Mouse (Mus musculus) megakaryocyte-erythroid progenitor cell, adult 5-6 weeks (primary cell): ENCODE measurements around the gene Ppargc1a. TPM values are rescaled to one million over a fixed set of nuclear protein-coding genes. Genes with fewer than 3 reads are reported as not detected.

ENCODE experiments used
- ATAC-seq: replicated peaks from 2 replicates; pipeline ENCODE4 v1.8.0; 2016; ENCODE audit warnings: mild to moderate bottlenecking, inconsistent platforms; ENCODE audit not compliant: severe bottlenecking, poor library complexity, low FRiP score, low TSS enrichment
- total RNA-seq, 2 experiments: library from RNA; stranded (forward) in 1 of 2; stranded (reverse) in 1 of 2; fragments of 200-1000, 215-1000 nt in 1 of 2; fragments of >200 nt in 1 of 2; fragmentation: Nextera tagmentation in 1 of 2; gene quantifications; 2 replicates each; pipeline ENCODE4 v1.2.3; 2014 to 2017

Ppargc1a gene
- total RNA-seq, 2 experiments from 2014 or later: not detected

DNA sequence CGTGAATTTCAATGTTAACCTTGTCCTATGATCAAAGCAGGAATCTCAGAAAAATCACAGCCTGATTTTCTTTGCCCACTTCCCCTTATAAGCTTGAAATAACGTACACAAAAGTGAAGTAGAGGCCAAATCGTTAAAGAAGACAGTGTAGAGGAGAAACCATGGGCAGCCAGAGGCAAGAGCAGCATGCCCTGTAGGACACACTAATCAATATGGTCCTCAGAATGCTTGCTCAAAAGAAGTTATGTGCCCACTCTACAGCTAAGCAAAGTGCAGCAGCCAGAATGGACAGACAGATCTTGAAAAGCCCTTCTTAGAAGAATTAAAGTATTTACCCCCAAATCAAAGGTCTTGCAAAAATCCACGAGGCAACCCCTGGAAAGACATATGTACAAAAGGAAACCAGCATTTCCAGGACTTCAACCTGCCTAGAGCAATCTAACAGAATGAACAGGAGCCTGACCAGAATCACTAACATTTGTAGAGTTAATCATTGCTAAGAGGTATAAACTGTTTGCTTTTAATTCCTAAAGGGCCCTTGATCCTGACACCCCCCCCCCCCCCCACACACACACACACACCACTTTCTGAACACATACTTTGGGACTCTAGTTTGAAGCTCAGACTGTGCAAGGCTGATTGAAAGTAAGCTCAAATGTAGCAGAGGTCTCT is 9.8 kb downstream of the Ppargc1a start:
- ATAC-seq: no peak

GRCm38 (mm10) chr5:51553671-51554070 is 13.9 kb downstream of the Ppargc1a start:
- ATAC-seq: 0 out of 2 replicates have a peak, but pooled peaks have one; percentile 17

DNA sequence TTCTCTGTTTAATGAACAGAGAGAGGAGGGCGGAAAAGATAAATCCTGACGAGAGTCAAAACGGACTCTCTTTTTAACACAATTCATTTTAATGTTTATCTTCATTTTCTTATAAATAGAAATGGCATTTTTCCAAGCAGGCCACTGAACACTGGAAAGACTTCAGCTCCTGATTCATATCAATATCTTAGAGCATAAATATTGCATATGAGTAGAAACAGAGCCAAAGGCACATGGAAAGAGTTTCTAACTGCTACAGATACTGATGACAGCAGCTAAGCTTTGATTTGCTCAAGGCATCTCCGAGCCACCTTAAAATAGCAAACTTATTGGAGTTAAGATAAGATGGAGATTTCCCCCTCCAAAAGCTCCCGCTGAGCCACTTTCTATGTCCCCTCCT is 14.3 kb downstream of the Ppargc1a start:
- no peak for ATAC-seq

GRCm38 (mm10) chr5:51552483-51553091 is 14.9 kb downstream of the Ppargc1a start:
- ATAC-seq: peak; percentile 67

- peak; percentile 62 for ATAC-seq
Observed at GRCm38 (mm10) chr5:51551852-51552482, 15.6 kb downstream of the Ppargc1a start.

DNA sequence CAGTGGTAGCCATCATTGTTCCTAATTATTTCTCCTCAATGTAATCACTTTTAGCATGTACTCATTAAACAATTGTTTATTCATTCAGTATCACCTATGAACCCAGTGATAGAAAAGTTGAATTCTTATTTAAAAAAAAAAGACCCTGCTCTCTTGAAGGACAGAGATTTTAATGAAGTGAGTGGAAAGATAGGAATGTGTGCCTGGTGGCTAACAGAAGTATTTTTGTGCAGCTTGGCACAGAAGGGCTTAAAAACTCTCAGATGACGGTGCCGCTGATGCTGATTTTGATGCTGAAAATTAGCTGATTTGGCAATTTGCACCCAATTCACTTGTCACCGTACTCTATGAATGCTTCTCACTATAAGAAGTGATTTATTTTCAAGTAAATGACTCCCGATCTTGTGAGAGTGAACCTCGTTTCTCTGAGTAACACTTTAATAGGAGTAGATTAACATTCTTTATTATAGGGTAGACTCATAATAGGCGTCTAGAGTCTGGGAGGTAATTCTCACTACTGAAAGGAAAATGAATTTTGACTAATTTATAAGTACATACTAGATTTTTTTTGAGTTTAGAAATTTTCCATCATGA is 20.0 kb downstream of the Ppargc1a start:
- no peak for ATAC-seq

DNA sequence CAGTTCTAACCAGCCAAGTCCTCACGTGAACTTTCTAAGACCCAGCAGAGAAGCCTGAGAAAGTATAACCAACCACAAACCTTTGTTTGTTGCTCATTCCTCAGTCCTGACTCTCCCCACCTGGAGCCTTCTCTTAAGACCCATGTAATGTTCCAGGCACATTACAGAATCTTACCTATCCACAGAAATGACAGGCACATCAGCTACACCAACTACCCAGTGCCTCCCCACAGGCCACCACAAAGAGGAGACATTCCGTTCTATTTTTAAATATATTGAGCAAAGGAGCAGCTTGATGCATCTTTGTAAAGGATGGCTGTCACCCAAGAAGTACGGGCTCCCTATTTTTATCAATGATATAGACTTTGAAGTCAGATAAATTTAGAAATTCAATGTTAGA is 20.7 kb downstream of the Ppargc1a start:
- ATAC-seq: no peak

DNA sequence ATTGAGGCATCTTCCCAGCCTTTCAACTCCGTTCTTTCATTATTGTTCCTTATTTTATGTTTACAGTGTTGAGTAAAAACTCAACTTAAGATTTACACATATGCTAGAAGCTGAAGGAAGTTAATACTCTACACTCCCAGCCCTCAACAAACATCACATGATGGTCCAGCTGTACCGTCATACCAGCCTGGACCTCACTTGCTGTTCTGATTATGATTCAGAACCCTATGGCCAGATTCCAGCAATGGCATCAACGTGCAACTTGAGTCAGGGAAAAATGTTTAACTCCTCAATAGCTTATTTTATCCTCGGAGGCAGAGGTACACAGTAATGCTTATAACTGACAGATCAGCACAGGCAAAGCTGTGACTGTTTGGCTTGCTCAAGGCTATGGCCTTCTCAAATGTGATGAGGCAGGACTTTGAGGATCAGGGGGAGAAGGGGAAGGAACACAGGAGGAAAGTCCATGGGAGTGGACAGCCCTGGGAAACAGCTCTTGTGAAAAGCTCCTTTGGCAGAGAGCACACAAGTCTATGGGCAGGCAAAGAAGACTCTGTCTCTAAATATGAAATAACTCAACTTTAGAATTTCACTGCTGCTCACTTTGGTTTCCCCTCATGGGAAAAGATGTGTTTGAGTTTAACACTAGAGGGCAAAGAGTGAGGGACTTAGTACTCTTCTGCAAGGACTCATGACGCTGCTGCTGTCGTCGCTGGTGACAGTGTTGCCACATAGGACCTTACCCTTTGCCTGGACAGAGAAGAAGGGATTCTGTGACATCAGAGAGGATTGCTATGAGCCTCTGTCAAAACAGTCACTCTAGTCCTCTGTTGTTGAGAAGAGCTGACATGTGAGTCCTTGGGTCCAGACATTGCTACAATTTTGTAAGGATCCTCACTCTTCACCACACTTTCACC is 22.1 kb downstream of the Ppargc1a start:
- no peak for ATAC-seq

- ATAC-seq: no peak
Observed at GRCm38 (mm10) chr5:51544141-51544735, 23.3 kb downstream of the Ppargc1a start.

GRCm38 (mm10) chr5:51541557-51541956 is 26.0 kb downstream of the Ppargc1a start:
- no peak for ATAC-seq

GRCm38 (mm10) chr5:51540816-51541215 is 26.7 kb downstream of the Ppargc1a start:
- no peak for ATAC-seq

GRCm38 (mm10) chr5:51539563-51539962 is 28.0 kb downstream of the Ppargc1a start:
- no peak for ATAC-seq

GRCm38 (mm10) chr5:51538319-51538718 is 29.2 kb downstream of the Ppargc1a start:
- no peak for ATAC-seq

GRCm38 (mm10) chr5:51537646-51538030 is 29.9 kb downstream of the Ppargc1a start:
- ATAC-seq: no peak

GRCm38 (mm10) chr5:51537009-51537645 is 30.4 kb downstream of the Ppargc1a start:
- ATAC-seq: no peak

GRCm38 (mm10) chr5:51534456-51534855 is 33.1 kb downstream of the Ppargc1a start:
- ATAC-seq: no peak

DNA sequence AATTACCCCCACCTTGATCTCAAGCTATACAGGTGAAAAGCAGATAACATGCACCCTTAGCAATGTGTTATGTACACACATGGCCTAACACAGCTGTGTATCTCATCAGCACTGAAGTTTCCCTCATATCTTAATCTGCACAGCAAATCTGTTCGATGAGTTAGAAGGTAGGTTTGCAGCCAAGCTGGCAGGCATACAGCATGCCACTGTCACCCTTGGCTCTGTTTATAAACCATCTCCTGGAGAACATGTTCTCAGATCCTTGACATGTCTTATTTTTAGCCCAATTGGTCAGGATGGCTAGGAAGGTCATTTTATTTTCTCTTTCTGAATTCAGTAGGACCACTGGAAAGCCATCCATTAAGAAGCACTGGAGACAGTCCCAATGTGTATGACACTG is 36.2 kb downstream of the Ppargc1a start:
- ATAC-seq: no peak

DNA sequence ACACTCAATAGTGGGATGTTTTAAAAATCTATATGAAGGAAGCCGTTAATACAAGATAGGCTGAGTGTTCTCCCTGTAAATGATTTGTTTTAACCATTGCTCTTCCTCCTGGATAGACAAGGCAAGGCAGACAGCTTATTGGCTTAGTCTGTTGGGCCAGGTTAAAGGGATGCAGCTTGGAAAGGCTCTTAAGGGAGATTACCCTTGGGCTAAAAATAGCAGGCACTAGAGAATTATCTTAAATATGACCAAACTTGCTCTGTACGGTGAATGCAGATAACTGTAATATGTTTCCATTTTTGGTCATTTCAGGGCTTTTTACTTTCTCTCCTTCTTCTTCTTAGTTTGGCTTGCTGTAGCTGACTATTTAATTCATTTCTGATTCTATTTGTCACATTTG is 38.1 kb downstream of the Ppargc1a start:
- no peak for ATAC-seq

- ATAC-seq: no peak
Observed at GRCm38 (mm10) chr5:51528165-51528498, 39.4 kb downstream of the Ppargc1a start.
